In the genomic region with DNA sequence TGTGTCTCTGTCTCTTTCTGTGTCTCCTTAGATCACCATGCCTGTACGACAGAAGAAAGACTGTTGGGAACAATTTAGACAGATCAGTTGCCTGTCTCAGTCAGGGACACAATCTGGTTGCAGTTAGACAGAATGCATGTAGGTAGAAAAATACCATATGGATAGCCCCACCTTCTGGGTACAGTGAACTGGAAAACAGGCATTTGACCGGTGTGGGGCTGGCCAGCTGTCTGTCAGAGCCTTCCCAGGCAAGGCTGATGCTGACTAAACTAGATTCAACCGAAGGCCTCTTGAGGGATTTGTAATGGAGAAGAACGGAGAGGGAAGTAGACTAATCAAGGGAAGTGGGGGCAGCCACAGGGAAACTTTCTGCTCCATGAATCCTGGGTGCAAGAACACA, we compare ENCODE assay signal across 29 mouse cellular contexts.
DNase-seq lines count a peak whose midpoint lies in the region; ATAC-seq and TF ChIP-seq lines count a peak whose summit lies in the region.
"Had no signal": no experiment of that assay in that cellular context is flagged by ENCODE, and none has a peak within 500 bp of the region (broad histone marks: within the 10 kb centered on the region; RNA-seq: fewer than 3 reads in every experiment).

No protein-coding gene starts in this region.

- no peak overlapping the region for H3K4me2 ChIP-seq in embryonic facial prominence, embryonic 11.5 days (ENCODE audit: low read depth, low read length)
- no peak overlapping the region for H3K4me2 ChIP-seq in hindbrain, postnatal 0 days (ENCODE audit: low read depth, low read length)
- H3K4me2 ChIP-seq in hindbrain, embryonic 14.5 days (replicated peaks), result no peak overlapping the region
- H3K4me2 ChIP-seq in midbrain, postnatal 0 days (ENCODE audit: low read depth, low read length, poor library complexity, severe bottlenecking), result no peak overlapping the region
- H3K4me2 ChIP-seq in midbrain, embryonic 15.5 days, result no peak overlapping the region
- H3K4me2 ChIP-seq: embryonic facial prominence, embryonic 12.5 days; forebrain, embryonic 13.5 days; heart, embryonic 11.5 days; hindbrain, embryonic 15.5 days had no signal

- no peaks in the 10 kb centered on the region for H3K4me1 ChIP-seq in embryonic facial prominence, embryonic 11.5 days (ENCODE audit: control insufficient read depth, insufficient read depth, low read length)
- H3K4me1 ChIP-seq in embryonic facial prominence, embryonic 10.5 days, result peaks cover 7% of the 10 kb centered on the region; the same call in 1 of the 2 replicates
- H3K4me1 ChIP-seq in hindbrain, postnatal 0 days (ENCODE audit: insufficient read depth, low read length), result no peaks in the 10 kb centered on the region
- no peaks in the 10 kb centered on the region for H3K4me1 ChIP-seq in hindbrain, embryonic 14.5 days (replicated peaks; ENCODE audit: control insufficient read depth, insufficient read depth, low read length)
- no peaks in the 10 kb centered on the region for H3K4me1 ChIP-seq in midbrain, postnatal 0 days (ENCODE audit: insufficient read depth, low read length)
- H3K4me1 ChIP-seq in midbrain, embryonic 15.5 days, result no peaks in the 10 kb centered on the region
- H3K4me1 ChIP-seq: forebrain, embryonic 10.5 days; forebrain, embryonic 13.5 days; hindbrain, embryonic 10.5 days; hindbrain, embryonic 15.5 days had no signal

- no peaks in the 10 kb centered on the region for H3K9me3 ChIP-seq in embryonic facial prominence, embryonic 11.5 days (replicated peaks; ENCODE audit: control insufficient read depth, low read length)
- no peaks in the 10 kb centered on the region for H3K9me3 ChIP-seq in embryonic facial prominence, embryonic 10.5 days
- no peaks in the 10 kb centered on the region for H3K9me3 ChIP-seq in hindbrain, postnatal 0 days (ENCODE audit: low read length)
- no peaks in the 10 kb centered on the region for H3K9me3 ChIP-seq in hindbrain, embryonic 14.5 days (ENCODE audit: control insufficient read depth, low read length)
- H3K9me3 ChIP-seq in midbrain, postnatal 0 days (ENCODE audit: low read length), result no peaks in the 10 kb centered on the region
- no peaks in the 10 kb centered on the region for H3K9me3 ChIP-seq in midbrain, embryonic 15.5 days
- H3K9me3 ChIP-seq: embryonic facial prominence, embryonic 12.5 days; forebrain, embryonic 10.5 days; forebrain, embryonic 13.5 days; hindbrain, embryonic 10.5 days; hindbrain, embryonic 15.5 days had no signal

- TF ChIP-seq CTCF in hindbrain, postnatal 0 days (IDR thresholded peaks at IDR 0.05; ENCODE audit: low read depth), result no peak
- TF ChIP-seq CTCF in midbrain, postnatal 0 days (IDR thresholded peaks at IDR 0.05), result no peak

- intact Hi-C loops in left cerebral cortex, postnatal 36 days (cut with DNase I), result no loop called here

- H3K4me3 ChIP-seq in embryonic facial prominence, embryonic 11.5 days (ENCODE audit: low read depth, low read length), result no peak overlapping the region
- H3K4me3 ChIP-seq in embryonic facial prominence, embryonic 10.5 days, result no peak overlapping the region
- H3K4me3 ChIP-seq in hindbrain, postnatal 0 days (ENCODE audit: low read length), result no peak overlapping the region
- no peak overlapping the region for H3K4me3 ChIP-seq in hindbrain, embryonic 14.5 days (replicated peaks; ENCODE audit: low read length)
- H3K4me3 ChIP-seq in midbrain, postnatal 0 days (ENCODE audit: low read depth, low read length), result no peak overlapping the region
- H3K4me3 ChIP-seq in midbrain, embryonic 15.5 days, result no peak overlapping the region
- H3K4me3 ChIP-seq: embryonic facial prominence, embryonic 12.5 days; forebrain, embryonic 10.5 days; forebrain, embryonic 13.5 days; hindbrain, embryonic 10.5 days; hindbrain, embryonic 15.5 days had no signal

- 44% methylated on average over 4 of the region's 4 CpGs for WGBS in embryonic facial prominence, embryonic 11.5 days
- WGBS in embryonic facial prominence, embryonic 10.5 days, result 72% methylated on average over 4 of the region's 4 CpGs
- WGBS in hindbrain, postnatal 0 days, result 55% methylated on average over 4 of the region's 4 CpGs
- WGBS in hindbrain, embryonic 14.5 days, result 87% methylated on average over 4 of the region's 4 CpGs
- WGBS in midbrain, postnatal 0 days, result 83% methylated on average over 4 of the region's 4 CpGs
- 76% methylated on average over 4 of the region's 4 CpGs for WGBS in midbrain, embryonic 15.5 days

- no peak overlapping the region for H3K9ac ChIP-seq in embryonic facial prominence, embryonic 11.5 days (replicated peaks; ENCODE audit: low read length)
- H3K9ac ChIP-seq in hindbrain, postnatal 0 days (replicated peaks; ENCODE audit: low read length), result no peak overlapping the region
- H3K9ac ChIP-seq in hindbrain, embryonic 14.5 days, result no peak overlapping the region
- H3K9ac ChIP-seq in midbrain, postnatal 0 days (replicated peaks; ENCODE audit: low read length, poor library complexity, severe bottlenecking), result no peak overlapping the region
- H3K9ac ChIP-seq in midbrain, embryonic 15.5 days, result no peak overlapping the region
- H3K9ac ChIP-seq: embryonic facial prominence, embryonic 12.5 days; forebrain, embryonic 13.5 days; hindbrain, embryonic 15.5 days had no signal

- no peak for ATAC-seq in embryonic facial prominence, embryonic 11.5 days (replicated peaks; ENCODE audit: insufficient number of reproducible peaks, low FRiP score, low TSS enrichment, low read depth)
- ATAC-seq in hindbrain, postnatal 0 days, result 0 out of 2 replicates have a peak, but pooled peaks have one; percentile 49
- ATAC-seq in hindbrain, embryonic 14.5 days (ENCODE audit: low FRiP score), result no peak
- ATAC-seq in midbrain, postnatal 0 days (ENCODE audit: low FRiP score), result no peak
- no peak for ATAC-seq in midbrain, embryonic 15.5 days (replicated peaks)
- ATAC-seq: forebrain, embryonic 13.5 days; forebrain, embryonic 16.5 days; inflammation-experienced regulatory T-cells, adult 6 months; intestine, embryonic 16.5 days; Patski had no signal

- DNase-seq in embryonic facial prominence, embryonic 11.5 days (ENCODE audit: low spot score), result peak; percentile 31
- no peak for DNase-seq in embryonic facial prominence, embryonic 10.5 days (ENCODE audit: low spot score)
- no peak for DNase-seq in hindbrain, postnatal 0 days (ENCODE audit: low spot score)
- no peak for DNase-seq in hindbrain, embryonic 14.5 days (ENCODE audit: low spot score)
- DNase-seq in midbrain, postnatal 0 days (ENCODE audit: low spot score), result peak; percentile 14
- no peak for DNase-seq in left cerebral cortex, postnatal 36 days (ENCODE audit: low spot score in 2 of 2)
- DNase-seq: adrenal gland, postnatal 10 days; adrenal gland, postnatal 36 days; B cell, adult 2 months; cerebellum, adult 18-20 months; cerebellum, adult 9-10 months; cerebellum, postnatal 25 days; embryo, embryonic 11 days; gastrocnemius, postnatal 10 days; gastrocnemius, postnatal 36 days; heart, postnatal 36 days had no signal

- H3K36me3 ChIP-seq in embryonic facial prominence, embryonic 11.5 days (replicated peaks; ENCODE audit: control insufficient read depth, insufficient read depth, low read depth, low read length), result no peaks in the 10 kb centered on the region
- no peaks in the 10 kb centered on the region for H3K36me3 ChIP-seq in embryonic facial prominence, embryonic 10.5 days (replicated peaks)
- no peaks in the 10 kb centered on the region for H3K36me3 ChIP-seq in hindbrain, postnatal 0 days (ENCODE audit: insufficient read depth, low read length)
- H3K36me3 ChIP-seq in hindbrain, embryonic 14.5 days (replicated peaks; ENCODE audit: control insufficient read depth, insufficient read depth), result no peaks in the 10 kb centered on the region
- no peaks in the 10 kb centered on the region for H3K36me3 ChIP-seq in midbrain, postnatal 0 days (ENCODE audit: insufficient read depth, low read length)
- H3K36me3 ChIP-seq in midbrain, embryonic 15.5 days (replicated peaks), result no peaks in the 10 kb centered on the region
- H3K36me3 ChIP-seq: embryonic facial prominence, embryonic 12.5 days; forebrain, embryonic 10.5 days; G1E; hindbrain, embryonic 10.5 days; hindbrain, embryonic 15.5 days had no signal

- H3K27ac ChIP-seq in embryonic facial prominence, embryonic 11.5 days (replicated peaks; ENCODE audit: low read depth, low read length), result no peak overlapping the region
- H3K27ac ChIP-seq in embryonic facial prominence, embryonic 10.5 days (replicated peaks), result no peak overlapping the region
- H3K27ac ChIP-seq in hindbrain, postnatal 0 days, result no peak overlapping the region
- H3K27ac ChIP-seq in hindbrain, embryonic 14.5 days, result no peak overlapping the region
- H3K27ac ChIP-seq in midbrain, postnatal 0 days (ENCODE audit: low read depth, low read length), result no peak overlapping the region
- no peak overlapping the region for H3K27ac ChIP-seq in midbrain, embryonic 15.5 days
- H3K27ac ChIP-seq: embryonic facial prominence, embryonic 12.5 days; forebrain, embryonic 10.5 days; forebrain, embryonic 13.5 days; hindbrain, embryonic 10.5 days; hindbrain, embryonic 15.5 days had no signal

- no peaks in the 10 kb centered on the region for H3K27me3 ChIP-seq in embryonic facial prominence, embryonic 11.5 days (ENCODE audit: control insufficient read depth, insufficient read depth, low read length)
- H3K27me3 ChIP-seq in embryonic facial prominence, embryonic 10.5 days (replicated peaks; ENCODE audit: low read depth, poor library complexity, severe bottlenecking), result no peaks in the 10 kb centered on the region
- H3K27me3 ChIP-seq in hindbrain, postnatal 0 days (ENCODE audit: insufficient read depth, low read length), result no peaks in the 10 kb centered on the region
- H3K27me3 ChIP-seq in hindbrain, embryonic 14.5 days (ENCODE audit: control insufficient read depth, insufficient read depth, low read length), result no peaks in the 10 kb centered on the region
- no peaks in the 10 kb centered on the region for H3K27me3 ChIP-seq in midbrain, postnatal 0 days (ENCODE audit: insufficient read depth, low read length)
- H3K27me3 ChIP-seq in midbrain, embryonic 15.5 days (replicated peaks), result no peaks in the 10 kb centered on the region
- H3K27me3 ChIP-seq: CH12.LX; embryonic facial prominence, embryonic 12.5 days; forebrain, embryonic 13.5 days; hindbrain, embryonic 15.5 days; Patski had no signal

Comparison
In these comparisons a context has a peak if more than half of its experiments do, and no peak if none do; other contexts are left out.
1. DNase-seq: peak in embryonic facial prominence, embryonic 11.5 days (single experiment) and midbrain, postnatal 0 days (single experiment); none in embryonic facial prominence, embryonic 10.5 days (single experiment), hindbrain, postnatal 0 days (single experiment), hindbrain, embryonic 14.5 days (single experiment) and left cerebral cortex, postnatal 36 days (0 of 2).